Mouse (Mus musculus) limb, embryonic 14.5 days (tissue): ENCODE results near the gene Olfr340. TPM values are rescaled to one million over a fixed set of nuclear protein-coding genes. Genes with fewer than 3 reads are reported as not detected.
"Not testable (repeated sequence)": the region's sequence is repeated elsewhere in the genome, so short reads cannot be mapped to it uniquely, and the experiment has no call there.

Source experiments
- ATAC-seq: fragments of 200-750 bp; cut with Nextera tagmentation; 2 replicates; pipeline ENCODE4 v1.8.0; 2017; ENCODE audit warnings: low read depth, moderate number of reproducible peaks, moderate TSS enrichment; ENCODE audit not compliant: low FRiP score
- DNase-seq: peaks from one replicate; pipeline ENCODE4 v3.0.0-alpha.2; 2015; ENCODE audit warnings: low spot score
- H3K27ac ChIP-seq: fragments of 300-500 bp; sonication (generic); replicated peaks from 2 replicates; pipeline ENCODE4 v1.5.1; 2014; ENCODE audit warnings: low read depth, mild to moderate bottlenecking, low read length, moderate library complexity, mixed read lengths
- H3K27me3 ChIP-seq: fragments of 300-500 bp; sonication (generic); 2 replicates; pipeline ENCODE4 v1.6.1; 2014; ENCODE audit warnings: low read length, mixed read lengths; ENCODE audit not compliant: control insufficient read depth, insufficient read depth
- H3K36me3 ChIP-seq: fragments of 300-500 bp; sonication (generic); 2 replicates; pipeline ENCODE4 v1.6.1; 2014; ENCODE audit warnings: mild to moderate bottlenecking, low read length, moderate library complexity, mixed read lengths; ENCODE audit not compliant: control insufficient read depth, insufficient read depth
- H3K4me1 ChIP-seq: fragments of 300-500 bp; sonication (generic); 2 replicates; pipeline ENCODE4 v1.6.1; 2014; ENCODE audit warnings: antibody characterized with exemption, low read length, mixed read lengths; ENCODE audit not compliant: control insufficient read depth, insufficient read depth
- H3K4me2 ChIP-seq: fragments of 300-500 bp; sonication (generic); replicated peaks from 2 replicates; pipeline ENCODE4 v1.6.1; 2014; ENCODE audit warnings: low read depth, mild to moderate bottlenecking, low read length, moderate library complexity; ENCODE audit not compliant: severe bottlenecking
- H3K4me3 ChIP-seq: fragments of 300-500 bp; sonication (generic); replicated peaks from 2 replicates; pipeline ENCODE4 v1.5.1; 2014; ENCODE audit warnings: low read length
- H3K9ac ChIP-seq: fragments of 300-500 bp; sonication (generic); 2 replicates; pipeline ENCODE4 v1.6.1; 2014; ENCODE audit warnings: mild to moderate bottlenecking, low read depth, low read length, moderate library complexity; ENCODE audit not compliant: severe bottlenecking
- H3K9me3 ChIP-seq: fragments of 300-500 bp; sonication (generic); 2 replicates; pipeline ENCODE4 v1.6.1; 2016; ENCODE audit warnings: low read length; ENCODE audit not compliant: control insufficient read depth
- POLR2A ChIP-seq: fragments of 200-500 bp; IDR thresholded peaks from 2 replicates; pipeline ENCODE4 v1.8.0; 2012; ENCODE audit warnings: inconsistent platforms, mild to moderate bottlenecking, moderate library complexity, borderline replicate concordance; ENCODE audit not compliant: insufficient read depth, insufficient read length; ENCODE audit errors: extremely low read depth
- WGBS: fragments of 180-500 bp; shearing (Covaris S2); extraction: QIAGEN DNeasy Blood & Tissue Kit; methylation state at CpG from one replicate; pipeline ENCODE4 v1.1.7; 2014; 5-methylcytosine and 5-hydroxymethylcytosine counted together
- polyA plus RNA-seq, 2 experiments: library from polyadenylated mRNA; depleted of rRNA in 1 of 2; stranded (reverse) in 1 of 2; unstranded in 1 of 2; fragments of >200 nt; fragmentation: Nextera tagmentation in 1 of 2; extraction: Ambion mirVana in 1 of 2; gene quantifications; 2 replicates each; pipeline versions ENCODE4 v1.2.1 to v1.2.3; 2012 to 2014

Olfr340 gene
- not detected in 2 replicates for polyA plus RNA-seq (2012; rRNA removed)
- polyA plus RNA-seq (2014; fragmentation: Nextera tagmentation; extraction: Ambion mirVana), result not detected in 2 replicates

DNA sequence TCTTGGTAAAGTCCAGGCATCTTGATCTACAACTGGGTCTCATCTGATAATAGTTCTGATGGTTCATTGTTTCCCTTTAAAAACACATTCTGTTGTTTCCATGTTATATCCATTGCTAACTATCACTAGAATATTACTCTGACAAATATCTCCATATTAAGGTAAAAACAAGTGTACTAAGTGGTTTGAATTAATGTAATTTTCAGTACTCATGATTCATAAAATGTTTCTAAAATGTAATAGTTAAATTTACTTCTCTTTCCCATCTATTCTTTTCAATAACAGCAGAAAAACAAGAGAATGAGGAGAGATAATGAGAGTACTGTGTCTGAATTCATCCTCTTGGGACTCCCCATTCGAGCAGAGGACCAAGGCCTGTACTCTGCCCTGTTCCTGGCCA is at the start of gene Olfr340:
Gene Olfr340 (plus strand): TSS at position 301 of the 400 bp plus-strand sequence.
- no peak for ATAC-seq
- H3K27ac ChIP-seq, result no peak within 1 kb of the TSS
- no peak within 1 kb of the TSS for H3K4me3 ChIP-seq
- WGBS, result 54% methylated on average over 1 of the region's 1 CpGs
- no peaks in the 10 kb centered on the region for H3K36me3 ChIP-seq
- H3K9me3 ChIP-seq, result no peaks in the 10 kb centered on the region
- TF ChIP-seq POLR2A, result no peak
- DNase-seq, result no peak
- no peaks in the 10 kb centered on the region for H3K27me3 ChIP-seq
- H3K4me2 ChIP-seq, result no peak within 1 kb of the TSS
- no peaks in the 10 kb centered on the region for H3K4me1 ChIP-seq
- H3K9ac ChIP-seq, result no peak within 1 kb of the TSS

GRCm38 (mm10) chr2:36415174-36415573 is 37.2 kb upstream of the Olfr340 start:
- H3K9me3 ChIP-seq, result not testable (repeated sequence)

DNA sequence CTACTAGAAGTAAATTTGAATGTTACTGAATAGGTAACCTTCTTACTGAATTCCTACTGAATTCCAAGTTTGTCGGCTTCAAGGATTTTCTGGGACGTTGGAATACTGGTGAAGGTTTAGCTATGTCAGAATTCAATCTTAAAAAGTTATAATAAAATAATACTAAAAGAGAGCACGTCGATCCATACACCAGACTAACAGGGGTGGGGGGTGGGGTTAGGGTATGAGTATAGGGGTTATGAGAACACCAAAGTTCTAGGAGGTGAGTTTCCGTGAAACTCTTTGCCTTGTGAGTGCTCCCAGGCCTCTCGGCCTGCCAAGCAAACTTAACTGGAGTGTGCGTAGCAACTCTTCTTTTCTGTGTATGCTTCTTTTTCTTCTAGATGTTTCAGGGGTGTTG is 36.8 kb upstream of the Olfr340 start:
- DNase-seq, H3K4me3 ChIP-seq, H3K4me1 ChIP-seq, H3K4me2 ChIP-seq, ATAC-seq, H3K9ac ChIP-seq, H3K27ac ChIP-seq, H3K9me3 ChIP-seq, H3K27me3 ChIP-seq, H3K36me3 ChIP-seq: not testable (repeated sequence)
- 90% methylated on average over 7 of the region's 7 CpGs for WGBS

More at GRCm38 (mm10) chr2:36415174-36415573, 37.2 kb upstream of the Olfr340 start:
- not testable (repeated sequence) for DNase-seq, H3K27ac ChIP-seq, H3K36me3 ChIP-seq, H3K4me2 ChIP-seq, H3K4me3 ChIP-seq, ATAC-seq, H3K9ac ChIP-seq, H3K27me3 ChIP-seq, H3K4me1 ChIP-seq
- 83% methylated on average over 3 of the region's 3 CpGs for WGBS

GRCm38 (mm10) chr2:36418647-36419046 is 33.7 kb upstream of the Olfr340 start, which contains the start of gene Olfr339:
Gene Olfr339 (plus strand): TSS chr2:36418947.
- Histone ChIP-seq H3K27ac (no peak within 1 kb of the TSS), H3K4me1 (no peaks in the 10 kb centered on the region), H3K9me3 (no peaks in the 10 kb centered on the region), H3K4me3 (no peak within 1 kb of the TSS), H3K9ac (no peak within 1 kb of the TSS), H3K36me3 (no peaks in the 10 kb centered on the region), H3K4me2 (no peak within 1 kb of the TSS), H3K27me3 (no peaks in the 10 kb centered on the region)
- 77% methylated on average over 3 of the region's 3 CpGs for WGBS
- no peak for TF ChIP-seq POLR2A
- ATAC-seq, result no peak
- no peak for DNase-seq

GRCm38 (mm10) chr2:36473634-36474033 is 21.2 kb downstream of the Olfr340 start:
- H3K9me3 ChIP-seq, result no peaks in the 10 kb centered on the region

DNA sequence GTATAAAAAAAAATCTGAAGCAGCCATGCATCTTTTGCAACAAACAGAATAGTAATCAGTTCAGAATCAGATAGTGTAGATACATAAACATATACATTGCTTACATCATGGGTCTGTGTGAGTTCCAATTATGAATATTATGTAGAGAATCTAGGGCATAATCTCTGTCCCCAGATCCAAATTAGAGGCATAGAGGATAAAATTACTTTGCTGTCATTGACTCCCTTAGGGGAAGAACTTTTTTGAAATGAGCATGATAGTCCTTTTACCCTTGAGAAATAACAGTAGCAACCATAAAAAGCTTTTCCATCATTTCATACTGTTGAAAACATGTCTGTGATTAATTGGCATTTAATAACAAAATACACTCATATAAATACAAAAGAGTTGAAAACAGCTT is 30.0 kb downstream of the Olfr340 start, which contains the start of gene Olfr341:
Gene Olfr341 (minus strand): TSS at position 101 of the 400 bp plus-strand sequence.
- DNase-seq (no peak), ATAC-seq (no peak)
- H3K4me2 ChIP-seq, result no peak within 1 kb of the TSS
- no peaks in the 10 kb centered on the region for H3K9me3 ChIP-seq
- H3K27ac ChIP-seq, result no peak within 1 kb of the TSS
- H3K4me1 ChIP-seq, result no peaks in the 10 kb centered on the region
- no peaks in the 10 kb centered on the region for H3K36me3 ChIP-seq
- H3K4me3 ChIP-seq, result no peak within 1 kb of the TSS
- no peak for TF ChIP-seq POLR2A
- no peaks in the 10 kb centered on the region for H3K27me3 ChIP-seq
- no peak within 1 kb of the TSS for H3K9ac ChIP-seq

More at GRCm38 (mm10) chr2:36473634-36474033, 21.2 kb downstream of the Olfr340 start:
- Histone ChIP-seq H3K4me1 (no peaks in the 10 kb centered on the region), H3K4me3 (no peak overlapping the region), H3K27ac (no peak overlapping the region), H3K4me2 (no peak overlapping the region), H3K36me3 (no peaks in the 10 kb centered on the region), H3K27me3 (no peaks in the 10 kb centered on the region), H3K9ac (no peak overlapping the region)
- no peak for ATAC-seq
- TF ChIP-seq POLR2A, result no peak
- no peak for DNase-seq

Other genes starting within 250 kb of the Olfr340 start
- 10.7 and 11.9 TPM in 2 replicates for gene Ptgs1, start 222.2 kb upstream of the Olfr340 start, polyA plus RNA-seq (2012; rRNA removed)
- 14.4 and 15.0 TPM in 2 replicates for gene Ptgs1, start 222.2 kb upstream of the Olfr340 start, polyA plus RNA-seq (2014; fragmentation: Nextera tagmentation; extraction: Ambion mirVana)
- gene Olfr338, start 79.1 kb upstream of the Olfr340 start, polyA plus RNA-seq (2012; rRNA removed), result not detected in 2 replicates
- gene Olfr338, start 79.1 kb upstream of the Olfr340 start, polyA plus RNA-seq (2014; fragmentation: Nextera tagmentation; extraction: Ambion mirVana), result not detected in 2 replicates
- not detected in 2 replicates for gene Olfr339, start 33.6 kb upstream of the Olfr340 start, polyA plus RNA-seq (2012; rRNA removed)
- not detected in 2 replicates for gene Olfr339, start 33.6 kb upstream of the Olfr340 start, polyA plus RNA-seq (2014; fragmentation: Nextera tagmentation; extraction: Ambion mirVana)
- not detected in 2 replicates for gene Olfr341, start 29.9 kb downstream of the Olfr340 start, polyA plus RNA-seq (2012; rRNA removed)
- gene Olfr341, start 29.9 kb downstream of the Olfr340 start, polyA plus RNA-seq (2014; fragmentation: Nextera tagmentation; extraction: Ambion mirVana), result not detected in 2 replicates
- gene Olfr342, start 72.4 kb downstream of the Olfr340 start, polyA plus RNA-seq (2012; rRNA removed), result not detected in 2 replicates
- gene Olfr342, start 72.4 kb downstream of the Olfr340 start, polyA plus RNA-seq (2014; fragmentation: Nextera tagmentation; extraction: Ambion mirVana), result not detected in 2 replicates
- not detected in 2 replicates for gene Olfr344, start 114.1 kb downstream of the Olfr340 start, polyA plus RNA-seq (2012; rRNA removed)
- gene Olfr344, start 114.1 kb downstream of the Olfr340 start, polyA plus RNA-seq (2014; fragmentation: Nextera tagmentation; extraction: Ambion mirVana), result not detected in 2 replicates
- not detected in 2 replicates for gene Olfr345, start 187.5 kb downstream of the Olfr340 start, polyA plus RNA-seq (2012; rRNA removed)
- not detected in 2 replicates for gene Olfr345, start 187.5 kb downstream of the Olfr340 start, polyA plus RNA-seq (2014; fragmentation: Nextera tagmentation; extraction: Ambion mirVana)
- not detected in 2 replicates for gene Olfr346, start 233.2 kb downstream of the Olfr340 start, polyA plus RNA-seq (2012; rRNA removed)
- not detected in 2 replicates for gene Olfr346, start 233.2 kb downstream of the Olfr340 start, polyA plus RNA-seq (2014; fragmentation: Nextera tagmentation; extraction: Ambion mirVana)